Mouse (Mus musculus): ENCODE measurements at regions not wholly inside any gene's neighbourhood (a gene's known extent, or its start where the extent isn't known, plus 50 kb on each side); places are given as distances from the start of the nearest gene placed in this dataset.

- TF ChIP-seq CTCF (IDR thresholded peaks at IDR 0.05; ENCODE audit: borderline replicate concordance, extremely low read depth, insufficient read depth, insufficient read length) = no peak
- no peak for TF ChIP-seq POLR2A (IDR thresholded peaks at IDR 0.05; ENCODE audit: borderline replicate concordance, extremely low read depth, insufficient read depth, insufficient read length, poor library complexity, severe bottlenecking)
Observed at GRCm38 (mm10) chr16:87102057-87102456, 251.9 kb upstream of the N6amt1 start.

Data from brain, embryonic 14.5 days (tissue).